Mouse (Mus musculus) spleen, embryonic (tissue): ENCODE measurements around the gene Mpp1.
"Not testable (repeated sequence)": the region's sequence is repeated elsewhere in the genome, so short reads cannot be mapped to it uniquely, and the experiment has no call there.

Experiments used
- CTCF ChIA-PET: fragments of 350-600 bp; sonication (Branson Sonifier 250); formaldehyde crosslinking; loops from one replicate; lab custom pipeline; 2022; lab: Charles Lee

The Mpp1 gene

DNA sequence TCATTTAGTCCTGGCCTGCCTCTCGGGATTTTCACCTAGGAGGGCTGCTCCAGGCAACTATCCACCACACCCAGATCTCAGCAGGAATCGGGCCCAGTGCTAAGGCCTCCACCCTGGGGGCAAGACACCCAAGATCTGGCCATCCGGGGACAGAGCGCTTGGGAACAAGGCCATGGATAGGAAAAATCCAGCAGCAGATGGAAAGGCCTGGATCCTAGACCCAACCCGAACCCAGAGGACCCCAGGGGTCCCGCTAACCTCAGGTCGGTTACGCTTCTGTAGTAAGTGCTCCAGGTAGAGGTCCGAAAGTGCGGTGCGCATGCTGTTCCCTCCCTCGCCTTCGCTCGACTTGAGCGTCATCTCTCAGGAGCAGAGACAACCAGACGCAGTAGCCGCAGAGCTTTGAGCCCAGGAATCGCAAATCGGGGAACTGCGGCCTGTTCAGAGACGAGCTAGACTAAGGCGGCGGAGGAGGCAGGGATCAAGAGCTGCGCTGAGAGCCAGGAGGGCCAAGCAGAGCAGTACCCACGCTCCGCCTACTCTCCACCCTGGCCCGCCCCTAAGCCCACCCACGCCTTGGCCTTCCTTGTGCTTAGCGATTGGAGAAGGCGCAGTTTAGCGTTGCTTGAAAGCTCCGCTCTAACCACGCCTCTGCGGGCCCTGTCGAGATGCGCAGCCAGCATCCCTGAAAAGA, at the start of gene Mpp1:
Gene Mpp1, minus strand, starts transcription at position 550 of the 694 bp plus-strand sequence.
- CTCF ChIA-PET = no interaction called here

- CTCF ChIA-PET = no interaction called here
Observed at GRCm38 (mm10) chrX:75163670-75164069, 32.9 kb upstream of the Mpp1 start, which contains the start of gene Smim9. Gene Smim9 (minus strand): TSS chrX:75163770.

DNA sequence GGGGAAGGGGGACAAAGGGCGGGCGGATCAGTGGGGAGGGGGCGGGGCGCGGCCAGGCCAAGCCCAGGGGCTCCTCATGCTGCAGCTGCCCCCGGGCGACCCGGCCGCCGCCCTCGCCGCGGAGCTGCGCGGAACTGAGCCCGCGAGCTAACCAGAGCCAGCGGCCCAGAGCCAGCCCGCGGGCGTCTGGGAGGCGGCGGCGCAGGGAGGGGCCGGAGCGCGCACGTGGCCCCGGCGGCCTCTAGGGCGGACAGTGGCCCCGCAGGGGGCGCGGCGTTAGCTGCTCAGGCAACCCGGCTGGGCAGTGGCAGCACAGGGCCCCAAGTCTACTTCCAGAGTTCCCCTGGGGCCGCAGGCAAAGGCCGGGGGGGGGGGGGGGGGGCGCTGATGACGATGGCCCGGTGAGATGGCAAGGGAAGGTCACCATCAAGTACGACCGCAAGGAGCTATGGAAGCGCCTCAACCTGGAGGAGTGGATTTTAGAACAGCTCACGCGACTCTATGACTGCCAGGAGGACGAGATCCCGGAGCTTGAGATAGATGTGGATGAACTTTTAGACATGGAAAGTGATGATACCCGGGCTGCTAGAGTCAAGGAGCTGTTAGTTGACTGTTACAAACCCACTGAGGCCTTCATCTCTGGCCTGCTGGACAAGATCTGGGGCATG, 24.9 kb upstream of the Mpp1 start:
- CTCF ChIA-PET = interaction anchor here (1.1 kb wide), 1 partner anchor 12 kb away, joined by 3 read pairs; no protein-coding TSS in a partner anchor

- CTCF ChIA-PET = no interaction called here
Observed at GRCm38 (mm10) chrX:75152249-75152648, 21.4 kb upstream of the Mpp1 start.

- CTCF ChIA-PET = no interaction called here
Observed at GRCm38 (mm10) chrX:75150304-75150703, 19.5 kb upstream of the Mpp1 start.

GRCm38 (mm10) chrX:75148414-75148813, 17.6 kb upstream of the Mpp1 start:
- CTCF ChIA-PET = no interaction called here

DNA sequence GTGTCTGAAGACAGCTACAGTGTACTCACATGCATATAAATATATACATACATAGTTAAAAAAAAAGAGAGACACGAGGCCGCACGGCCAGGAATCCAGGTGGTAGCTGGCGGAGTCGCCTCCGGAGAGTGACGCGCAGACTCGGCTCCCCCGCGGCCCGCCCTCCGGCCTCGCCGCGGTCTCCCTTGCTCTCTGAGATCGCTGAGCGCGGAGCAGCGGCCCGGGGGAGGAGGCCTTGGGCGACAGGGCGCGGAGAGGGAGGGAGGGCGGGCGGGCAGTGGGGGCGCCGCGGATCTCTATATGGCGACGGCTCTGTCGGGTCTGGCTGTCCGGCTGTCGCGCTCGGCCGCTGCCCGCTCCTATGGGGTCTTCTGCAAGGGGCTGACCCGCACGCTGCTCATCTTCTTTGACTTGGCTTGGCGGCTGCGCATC, 12.3 kb upstream of the Mpp1 start:
- CTCF ChIA-PET = not testable (repeated sequence)

GRCm38 (mm10) chrX:75138182-75138581, 7.4 kb upstream of the Mpp1 start:
- CTCF ChIA-PET = no interaction called here

DNA sequence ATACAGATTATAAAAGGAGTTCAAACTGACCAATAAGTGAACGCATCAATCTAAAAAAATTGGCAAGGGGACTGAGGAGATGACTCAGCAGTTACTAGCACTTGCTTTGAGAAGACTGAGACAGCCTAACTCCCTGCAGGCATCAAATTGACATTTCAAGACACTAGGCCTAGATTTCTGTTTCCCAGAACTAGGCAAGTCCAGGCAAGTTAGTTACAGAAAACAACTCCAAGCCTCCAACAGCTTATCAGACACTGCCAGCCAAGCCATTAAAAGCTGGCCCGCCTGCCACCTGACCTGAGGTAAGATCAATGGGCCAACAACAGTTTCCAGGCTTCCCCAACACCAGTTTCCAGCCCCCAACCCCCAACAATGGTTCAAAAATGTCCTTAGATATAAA, 6.9 kb upstream of the Mpp1 start:
- CTCF ChIA-PET = no interaction called here

DNA sequence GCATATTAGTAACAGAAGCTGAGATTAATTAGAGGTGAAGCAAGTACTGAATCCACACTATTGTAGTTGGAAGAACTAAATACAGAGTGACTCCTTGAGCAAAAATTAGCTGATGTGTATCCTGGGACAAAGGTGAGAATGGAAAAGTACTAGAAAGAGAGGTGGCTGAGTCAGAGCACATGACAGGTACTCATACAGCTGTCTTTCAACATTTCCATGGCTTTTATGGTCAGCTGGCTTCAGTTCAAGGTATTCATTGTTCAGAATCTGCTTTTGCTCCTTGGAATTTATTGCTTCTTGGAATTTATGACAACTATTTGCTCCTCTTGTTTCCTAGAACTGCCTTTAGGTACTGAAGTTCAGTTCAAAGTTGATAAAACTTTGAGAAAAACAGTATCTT, 6.1 kb upstream of the Mpp1 start:
- CTCF ChIA-PET = no interaction called here

DNA sequence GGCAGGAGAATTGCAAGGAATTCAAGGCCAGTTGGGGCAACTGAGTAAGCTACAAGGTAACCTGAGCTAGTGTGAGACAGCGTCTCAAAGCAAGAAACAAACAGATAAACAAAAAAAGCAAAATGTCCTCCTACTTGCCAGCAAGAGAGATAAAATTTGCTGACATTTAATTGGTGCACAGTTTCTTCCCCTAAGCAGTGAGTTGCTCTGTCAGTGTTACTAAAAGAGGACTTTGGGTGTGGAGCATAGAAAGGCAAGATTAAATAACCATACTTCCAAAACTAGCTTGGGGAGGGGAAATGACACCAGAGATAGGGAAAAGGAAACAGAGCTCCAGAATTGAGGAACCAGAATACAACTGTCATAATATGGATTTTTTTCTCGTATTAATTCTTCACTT, 1.3 kb downstream of the Mpp1 start:
- CTCF ChIA-PET = no interaction called here

DNA sequence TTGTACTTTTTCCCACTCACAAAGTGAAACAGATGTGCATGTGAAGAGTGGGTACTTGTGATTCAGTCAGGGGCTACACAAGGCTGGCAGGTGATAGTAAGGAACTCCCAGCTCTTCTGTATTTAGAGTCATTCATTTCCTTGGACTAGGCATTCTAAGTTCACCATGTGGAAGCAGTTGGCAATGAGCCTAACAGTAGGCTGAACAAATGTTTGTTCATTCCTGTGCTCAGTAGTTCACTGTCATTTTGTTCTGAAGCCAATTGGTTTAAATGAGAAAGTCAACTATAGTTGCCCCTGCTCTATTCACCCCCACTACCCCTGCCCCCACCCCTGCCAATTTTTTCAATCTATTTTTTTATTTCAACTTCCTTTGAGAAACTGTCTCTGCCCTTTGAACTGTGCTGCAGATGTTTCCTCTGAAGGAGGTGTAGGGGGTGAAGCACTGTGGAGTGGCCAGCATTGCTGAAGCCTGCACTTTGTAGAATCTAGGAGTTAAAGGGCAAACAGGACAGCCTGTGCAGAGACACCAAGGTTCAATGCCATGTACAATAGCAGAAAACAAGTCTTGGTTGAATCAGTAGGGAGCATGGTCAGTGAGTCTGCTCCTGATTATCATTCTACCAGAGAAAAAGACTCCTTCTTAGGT, 2.4 kb downstream of the Mpp1 start:
- CTCF ChIA-PET = no interaction called here

DNA sequence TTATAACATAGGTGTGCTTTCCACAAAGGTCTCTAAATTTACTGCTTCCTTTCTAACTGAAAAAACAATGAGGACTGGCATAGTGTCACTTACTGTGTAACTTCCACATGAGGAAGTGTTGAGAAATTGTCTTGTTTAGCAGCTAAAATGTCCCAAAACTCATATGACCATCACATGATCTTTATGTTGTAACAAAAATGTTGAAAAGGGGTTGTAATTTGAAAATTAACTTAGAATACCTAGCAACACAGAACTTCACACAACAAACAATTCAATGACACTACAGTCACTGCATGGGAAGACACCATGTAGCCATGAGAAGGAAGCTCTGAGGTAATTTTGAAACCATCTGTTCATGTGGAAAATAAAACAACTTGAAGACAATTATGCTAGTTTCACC, 3.9 kb downstream of the Mpp1 start:
- CTCF ChIA-PET = no interaction called here

GRCm38 (mm10) chrX:75125606-75126005, 5.2 kb downstream of the Mpp1 start:
- CTCF ChIA-PET = no interaction called here

DNA sequence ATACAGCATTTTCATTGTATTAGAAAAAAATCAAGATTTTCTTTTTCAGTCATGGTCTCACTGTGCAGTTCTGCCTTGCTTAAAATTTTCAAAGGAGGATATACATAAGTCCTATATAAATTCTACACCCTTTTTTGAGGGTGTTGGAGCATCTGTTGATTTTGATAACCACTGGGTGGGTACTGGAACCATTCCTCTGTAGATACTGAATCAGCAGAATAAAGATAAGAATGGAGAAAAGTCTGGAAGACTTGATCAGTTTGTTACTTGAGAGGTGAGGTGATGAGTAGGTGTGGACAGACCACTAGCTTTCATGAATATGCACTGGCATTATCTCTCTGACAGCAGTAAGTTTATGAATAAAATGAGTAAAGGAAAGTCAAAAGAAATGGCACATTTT, 15.3 kb downstream of the Mpp1 start:
- CTCF ChIA-PET = no interaction called here

DNA sequence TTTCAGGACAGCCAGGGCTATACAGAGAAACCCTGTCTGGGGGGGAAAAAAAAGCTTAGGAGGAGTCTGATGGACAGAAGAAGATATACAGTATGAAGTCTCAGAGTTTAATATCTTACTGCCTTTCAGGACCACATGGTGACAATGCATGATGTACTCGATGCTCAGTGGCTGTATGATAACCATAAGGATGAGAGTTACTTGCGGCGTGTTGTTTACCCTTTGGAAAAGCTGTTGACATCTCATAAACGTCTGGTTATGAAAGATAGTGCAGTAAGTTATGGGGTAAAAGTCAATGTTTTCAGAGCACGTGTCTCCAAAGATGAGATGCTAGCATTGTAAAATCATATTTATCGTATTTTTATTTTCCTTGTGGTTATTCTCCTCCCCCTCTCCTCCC, 28.5 kb downstream of the Mpp1 start:
- CTCF ChIA-PET = interaction anchor here (0.9 kb wide), 1 partner anchor 49 kb away, joined by 3 read pairs; no protein-coding TSS in a partner anchor

DNA sequence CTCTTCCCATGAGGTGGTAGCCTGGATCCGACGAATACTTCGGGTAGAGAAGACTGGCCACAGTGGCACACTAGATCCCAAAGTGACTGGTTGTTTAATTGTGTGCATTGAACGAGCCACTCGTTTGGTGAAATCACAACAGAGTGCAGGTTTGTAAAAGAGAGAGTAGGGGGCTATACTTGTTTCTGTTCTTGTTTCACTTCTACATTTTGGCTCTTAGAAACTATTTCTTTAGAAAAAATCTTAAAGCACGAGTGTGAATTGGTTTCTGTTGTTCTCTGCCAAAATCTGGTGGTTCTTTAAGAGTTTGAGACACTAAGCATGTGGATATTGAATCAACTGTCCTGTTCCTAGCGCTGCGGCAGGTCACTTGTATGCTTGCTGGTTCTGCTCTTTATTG, 32.0 kb downstream of the Mpp1 start:
- CTCF ChIA-PET = no interaction called here

- CTCF ChIA-PET = no interaction called here
Observed at GRCm38 (mm10) chrX:75096163-75096770, 34.5 kb downstream of the Mpp1 start.

DNA sequence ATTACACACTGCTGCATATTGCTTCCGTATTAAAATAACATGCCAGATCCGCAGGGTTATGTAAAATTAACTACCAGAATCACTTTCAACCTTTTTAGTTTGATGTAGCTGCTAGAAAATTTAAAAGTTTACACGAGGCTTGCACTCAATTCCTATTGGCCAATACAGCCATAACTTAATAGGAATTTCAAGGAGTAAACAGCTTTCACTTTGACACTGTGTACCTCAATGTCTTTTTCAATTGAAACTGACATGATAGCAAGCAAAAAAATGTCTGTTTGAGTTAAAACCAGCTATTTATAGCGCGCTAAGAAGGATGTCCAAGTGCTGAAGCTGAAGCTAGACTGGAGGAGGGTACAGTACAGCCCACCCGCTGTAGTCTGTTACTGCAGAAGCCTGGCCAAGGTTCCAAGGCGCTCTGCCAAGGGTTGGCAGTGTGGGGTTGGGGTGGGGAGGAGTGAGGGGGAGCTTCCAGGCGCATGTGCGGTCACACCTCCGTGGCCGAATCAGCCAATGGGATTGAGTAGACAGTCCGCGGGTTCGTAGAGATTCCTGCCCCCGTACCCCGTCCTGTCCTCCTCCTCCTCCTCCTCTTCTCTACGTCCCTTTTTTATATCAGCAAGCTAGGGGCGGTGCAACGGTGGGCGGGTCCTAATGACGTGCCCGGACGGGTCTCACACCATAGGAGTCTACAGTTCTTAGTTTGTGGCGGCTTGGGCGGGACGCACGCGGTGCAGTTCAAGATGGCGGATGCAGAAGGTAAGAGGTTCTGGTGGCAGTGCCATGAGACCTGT, 35.2 kb downstream of the Mpp1 start, which contains the start of gene Dkc1:
Gene Dkc1, plus strand, starts transcription at position 486 of the 794 bp plus-strand sequence.
- CTCF ChIA-PET = no interaction called here

DNA sequence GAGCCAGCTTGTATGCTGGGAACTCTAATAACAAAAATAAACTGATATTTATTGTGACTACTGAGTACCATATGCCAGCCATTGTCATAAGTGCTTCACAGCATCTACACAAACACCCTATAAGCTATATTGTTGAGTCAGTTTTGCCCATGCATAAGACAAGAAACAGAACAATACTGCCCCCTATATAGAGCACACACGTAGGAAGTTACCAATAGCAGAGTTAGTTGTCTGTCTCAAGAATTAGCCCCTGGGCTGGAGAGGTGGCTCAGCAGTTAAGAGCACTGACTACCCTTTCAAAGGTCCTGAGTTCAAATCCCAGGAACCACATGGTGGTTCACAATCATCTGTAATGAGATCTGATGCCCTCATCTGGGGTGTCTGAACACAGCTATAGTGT, 45.2 kb downstream of the Mpp1 start:
- CTCF ChIA-PET = no interaction called here

- CTCF ChIA-PET = no interaction called here
Observed at GRCm38 (mm10) chrX:75084774-75085508, 45.9 kb downstream of the Mpp1 start, which contains the start of gene Gab3. Gene Gab3 (minus strand): TSS chrX:75085458.
